Mouse (Mus musculus): ENCODE measurements around the gene Rps6kb2.

DNA sequence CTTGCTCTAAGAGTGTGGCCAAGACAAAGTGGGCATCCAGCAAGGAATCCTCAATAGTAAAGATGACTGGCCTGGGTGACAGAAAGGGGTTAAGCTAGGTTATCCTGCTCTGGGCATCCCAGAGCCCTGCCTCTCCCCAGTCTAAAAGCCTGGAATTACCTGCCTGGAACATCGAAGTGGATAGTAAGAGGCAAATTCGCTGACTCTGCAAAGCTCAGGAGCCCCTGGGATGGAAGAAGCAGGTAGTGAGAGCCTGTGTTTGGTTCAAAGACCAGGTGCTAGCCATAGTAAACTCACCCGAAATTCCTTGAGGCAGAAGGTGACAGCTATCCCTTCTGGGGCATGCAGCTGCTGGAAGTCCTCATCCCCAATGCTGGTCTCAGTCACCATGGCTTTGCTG is 34.0 kb upstream of the Rps6kb2 start:
- no peak for TF ChIP-seq POLR2A (IDR thresholded peaks at IDR 0.05; ENCODE audit: borderline replicate concordance, insufficient read depth, low read length)
- TF ChIP-seq CTCF (IDR thresholded peaks at IDR 0.05; ENCODE audit: borderline replicate concordance, insufficient read depth, low read depth, low read length) = no peak

All from cerebellum, adult 2 months (tissue).